Mouse (Mus musculus) spleen, adult 2 months (tissue): ENCODE results near the gene Prodh2.

Experiments used
- CTCF ChIP-seq: fragments of 200-500 bp; IDR thresholded peaks from 2 replicates; pipeline ENCODE4 v1.5.1; 2011; ENCODE audit warnings: mild to moderate bottlenecking, inconsistent platforms; ENCODE audit not compliant: insufficient read depth, insufficient read length, insufficient replicate concordance; ENCODE audit errors: extremely low read depth
- POLR2A ChIP-seq: fragments of 200-500 bp; IDR thresholded peaks from 2 replicates; pipeline ENCODE4 v1.6.1; 2011; ENCODE audit warnings: low read depth, low read length, inconsistent platforms

GRCm38 (mm10) chr7:30490957-30491307, 2.5 kb upstream of the Prodh2 start:
- TF ChIP-seq CTCF = no peak
- no peak for TF ChIP-seq POLR2A
